Mouse (Mus musculus) small intestine, adult 2 months (tissue): ENCODE data around the gene Csnk2a2.

Experiments
- CTCF ChIP-seq: fragments of 200-500 bp; IDR thresholded peaks from 2 replicates; pipeline ENCODE4 v1.5.1; 2012; ENCODE audit warnings: low read depth, mild to moderate bottlenecking, control low read depth, inconsistent platforms, low read length, moderate library complexity, mixed read lengths; ENCODE audit not compliant: insufficient replicate concordance, insufficient read length; ENCODE audit errors: extremely low read depth
- POLR2A ChIP-seq: fragments of 200-500 bp; IDR thresholded peaks from 2 replicates; pipeline ENCODE4 v1.6.1; 2012; ENCODE audit warnings: low read depth, mild to moderate bottlenecking, control low read depth, inconsistent platforms, low read length, moderate library complexity

DNA sequence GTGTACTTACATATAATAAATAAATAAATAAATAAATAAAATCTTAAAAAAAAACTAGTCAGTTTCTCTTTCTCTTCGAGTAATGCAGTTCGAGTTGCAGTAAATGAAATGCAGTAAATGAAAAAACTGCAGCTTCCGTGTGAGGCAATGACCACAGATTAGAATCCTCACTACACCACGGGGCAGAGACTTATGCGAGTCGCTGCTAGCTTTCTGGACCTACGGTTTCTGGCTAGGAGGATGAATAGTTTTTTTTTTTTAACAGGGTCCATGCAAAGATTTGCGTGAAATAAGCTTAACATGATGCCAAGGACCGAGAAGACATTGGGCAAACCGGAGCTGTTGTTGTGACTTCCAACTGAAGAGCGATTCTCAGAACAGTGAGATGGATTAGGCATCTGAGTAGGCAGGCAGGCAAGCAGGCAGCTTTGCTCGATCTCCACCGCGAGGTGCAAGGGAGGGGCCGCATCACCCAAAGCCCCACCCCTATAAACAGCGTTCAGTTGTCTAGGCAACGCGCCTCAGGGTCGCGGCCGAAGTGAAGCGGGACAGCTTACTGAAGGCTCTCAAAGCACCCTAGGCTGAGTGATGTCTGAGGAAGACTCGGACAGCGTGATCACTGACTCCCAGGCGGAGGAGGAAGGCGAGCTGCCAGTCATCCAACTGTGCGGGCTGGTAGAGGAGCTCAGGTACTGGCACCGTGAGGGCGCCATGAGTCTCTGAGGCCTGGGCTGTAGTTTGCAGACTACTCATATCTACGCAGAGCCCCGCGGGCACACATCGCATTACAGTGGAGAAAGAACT lies 43.9 kb upstream of the Csnk2a2 start, which contains the start of gene Ccdc113:
- TF ChIP-seq POLR2A (no peak), CTCF (no peak)
